Mouse (Mus musculus) neural tube, embryonic 12.5 days (tissue): Measurements from ENCODE around the gene Gstt1. TPM values are rescaled to one million over a fixed set of nuclear protein-coding genes. Genes with fewer than 3 reads are reported as not detected.
"Not testable (repeated sequence)": the region's sequence is repeated elsewhere in the genome, so short reads cannot be mapped to it uniquely, and the experiment has no call there.

ENCODE experiments used
- ATAC-seq: fragments of 200-750 bp; cut with Nextera tagmentation; 2 replicates; pipeline ENCODE4 v1.8.0; 2017; ENCODE audit warnings: low read depth, mild to moderate bottlenecking, moderate TSS enrichment, moderate library complexity; ENCODE audit not compliant: low FRiP score
- H3K27ac ChIP-seq: fragments of 300-500 bp; sonication (generic); 2 replicates; pipeline ENCODE4 v1.5.1; 2016
- H3K27me3 ChIP-seq: fragments of 300-500 bp; sonication (generic); replicated peaks from 2 replicates; pipeline ENCODE4 v1.6.1; 2016; ENCODE audit warnings: mild to moderate bottlenecking
- H3K36me3 ChIP-seq: fragments of 300-500 bp; sonication (generic); 2 replicates; pipeline ENCODE4 v1.6.1; 2016; ENCODE audit warnings: mild to moderate bottlenecking
- H3K4me1 ChIP-seq: fragments of 300-500 bp; sonication (generic); 2 replicates; pipeline ENCODE4 v1.6.1; 2016
- H3K4me2 ChIP-seq: fragments of 300-500 bp; sonication (generic); replicated peaks from 2 replicates; pipeline ENCODE4 v1.6.1; 2016; ENCODE audit warnings: mild to moderate bottlenecking
- H3K4me3 ChIP-seq: fragments of 300-500 bp; sonication (generic); 2 replicates; pipeline ENCODE4 v1.5.1; 2016
- H3K9ac ChIP-seq: fragments of 300-500 bp; sonication (generic); 2 replicates; pipeline ENCODE4 v1.6.1; 2016; ENCODE audit warnings: mild to moderate bottlenecking
- H3K9me3 ChIP-seq: fragments of 300-500 bp; sonication (generic); 2 replicates; pipeline ENCODE4 v1.6.1; 2016; ENCODE audit warnings: mild to moderate bottlenecking
- WGBS: fragments of 180-500 bp; shearing (Covaris S2); methylation state at CpG from one replicate; pipeline ENCODE4 v1.1.7; 2016; 5-methylcytosine and 5-hydroxymethylcytosine counted together
- polyA plus RNA-seq: library from polyadenylated mRNA; unstranded; fragments of >200 nt; fragmentation: Nextera tagmentation; extraction: Ambion mirVana; gene quantifications from 2 replicates; pipeline ENCODE4 v1.2.1, GENCODE M21; 2016

The Gstt1 gene
- polyA plus RNA-seq = 2.1 and 4.2 TPM in 2 replicates

GRCm38 (mm10) chr10:75798176-75798696, at the start of gene Gstt1:
Gene Gstt1, minus strand, starts transcription at chr10:75798584.
- no peak within 1 kb of the TSS for H3K27ac ChIP-seq
- 2% methylated on average over 18 of the region's 18 CpGs for WGBS
- ATAC-seq = 0 out of 2 replicates have a peak, but pooled peaks have one; percentile 29

GRCm38 (mm10) chr10:75845306-75845930, 47.0 kb upstream of the Gstt1 start:
- no peak for ATAC-seq
- Histone ChIP-seq H3K27ac (no peak overlapping the region), H3K4me1 (0 out of 2 replicates have a peak, but pooled peaks cover 4% of the 10 kb centered on the region), H3K36me3 (no peaks in the 10 kb centered on the region), H3K4me3 (no peak overlapping the region), H3K4me2 (no peak overlapping the region), H3K27me3 (no peaks in the 10 kb centered on the region), H3K9me3 (no peaks in the 10 kb centered on the region), H3K9ac (no peak overlapping the region)
- 85% methylated on average over 6 of the region's 6 CpGs for WGBS

More at GRCm38 (mm10) chr10:75798176-75798696, at the start of gene Gstt1:
- H3K4me2 ChIP-seq = peak within 1 kb of the TSS; percentile 77
- H3K9me3 ChIP-seq = no peaks in the 10 kb centered on the region
- H3K27me3 ChIP-seq = 0 out of 2 replicates have a peak, but pooled peaks cover 6% of the 10 kb centered on the region
- H3K9ac ChIP-seq = peak within 1 kb of the TSS; percentile 45
- H3K36me3 ChIP-seq = no peaks in the 10 kb centered on the region
- peaks cover 17% of the 10 kb centered on the region for H3K4me1 ChIP-seq
- H3K4me3 ChIP-seq = peak within 1 kb of the TSS; percentile 39

GRCm38 (mm10) chr10:75844800-75845199, 46.4 kb upstream of the Gstt1 start:
- H3K9me3 ChIP-seq = no peaks in the 10 kb centered on the region
- H3K27me3 ChIP-seq = no peaks in the 10 kb centered on the region
- no peak overlapping the region for H3K4me3 ChIP-seq
- ATAC-seq = no peak
- H3K9ac ChIP-seq = no peak overlapping the region
- H3K27ac ChIP-seq = no peak overlapping the region
- H3K4me1 ChIP-seq = no peaks in the 10 kb centered on the region
- 73% methylated on average over 1 of the region's 1 CpGs for WGBS
- H3K36me3 ChIP-seq = no peaks in the 10 kb centered on the region
- H3K4me2 ChIP-seq = no peak overlapping the region

GRCm38 (mm10) chr10:75843898-75844297, 45.5 kb upstream of the Gstt1 start:
- 82% methylated on average over 6 of the region's 6 CpGs for WGBS
- H3K9me3 ChIP-seq, H3K27ac ChIP-seq, H3K27me3 ChIP-seq, H3K4me1 ChIP-seq, H3K36me3 ChIP-seq, H3K4me2 ChIP-seq, H3K4me3 ChIP-seq, ATAC-seq, H3K9ac ChIP-seq: not testable (repeated sequence)

- no peak overlapping the region for H3K27ac ChIP-seq
- no peaks in the 10 kb centered on the region for H3K36me3 ChIP-seq
- H3K9me3 ChIP-seq = no peaks in the 10 kb centered on the region
- no peak overlapping the region for H3K4me3 ChIP-seq
- ATAC-seq = no peak
- 87% methylated on average over 10 of the region's 10 CpGs for WGBS
- H3K4me2 ChIP-seq = no peak overlapping the region
- H3K27me3 ChIP-seq = peaks cover 7% of the 10 kb centered on the region
- H3K4me1 ChIP-seq = peaks cover 15% of the 10 kb centered on the region
- no peak overlapping the region for H3K9ac ChIP-seq
Observed at GRCm38 (mm10) chr10:75839092-75839491, 40.7 kb upstream of the Gstt1 start.

- under 1% methylated on average over 21 of the region's 21 CpGs for WGBS
- Histone ChIP-seq H3K4me3 (peak within 1 kb of the TSS; percentile 38), H3K4me1 (peaks cover 19% of the 10 kb centered on the region), H3K9ac (peak within 1 kb of the TSS; percentile 51), H3K36me3 (no peaks in the 10 kb centered on the region), H3K9me3 (no peaks in the 10 kb centered on the region), H3K27me3 (peaks cover 23% of the 10 kb centered on the region), H3K4me2 (peak within 1 kb of the TSS; percentile 64), H3K27ac (0 out of 2 replicates have a peak within 1 kb of the TSS, but pooled peaks have one; percentile 13)
- peak; percentile 92 for ATAC-seq
Observed at GRCm38 (mm10) chr10:75837248-75837759, 38.9 kb upstream of the Gstt1 start, which contains the start of gene Gstt2. Gene Gstt2, minus strand, starts transcription at chr10:75837424.

- peaks cover 23% of the 10 kb centered on the region for H3K27me3 ChIP-seq
- no peak overlapping the region for H3K9ac ChIP-seq
- H3K4me1 ChIP-seq = peaks cover 19% of the 10 kb centered on the region
- no peaks in the 10 kb centered on the region for H3K9me3 ChIP-seq
- peak overlapping the region; percentile 64 for H3K4me2 ChIP-seq
- WGBS = 26% methylated on average over 8 of the region's 10 CpGs
- no peak overlapping the region for H3K27ac ChIP-seq
- no peak for ATAC-seq
- H3K36me3 ChIP-seq = no peaks in the 10 kb centered on the region
- H3K4me3 ChIP-seq = no peak overlapping the region
Observed at GRCm38 (mm10) chr10:75835761-75836531, 37.6 kb upstream of the Gstt1 start.

- Histone ChIP-seq H3K4me3 (no peak overlapping the region), H3K27ac (no peak overlapping the region), H3K36me3 (no peaks in the 10 kb centered on the region), H3K9ac (0 out of 2 replicates have a peak overlapping the region, but pooled peaks have one; percentile 8), H3K4me1 (peaks cover 19% of the 10 kb centered on the region), H3K27me3 (peaks cover 23% of the 10 kb centered on the region), H3K4me2 (peak overlapping the region; percentile 64), H3K9me3 (no peaks in the 10 kb centered on the region)
- no peak for ATAC-seq
- WGBS = 3% methylated on average over 10 of the region's 10 CpGs
Observed at GRCm38 (mm10) chr10:75835307-75835706, 36.9 kb upstream of the Gstt1 start.

- no peak overlapping the region for H3K27ac ChIP-seq
- H3K9me3 ChIP-seq = no peaks in the 10 kb centered on the region
- no peak overlapping the region for H3K9ac ChIP-seq
- peak overlapping the region; percentile 63 for H3K4me2 ChIP-seq
- H3K4me3 ChIP-seq = peak overlapping the region; percentile 33
- peaks cover 23% of the 10 kb centered on the region for H3K27me3 ChIP-seq
- peaks cover 19% of the 10 kb centered on the region for H3K4me1 ChIP-seq
- H3K36me3 ChIP-seq = no peaks in the 10 kb centered on the region
- ATAC-seq = no peak
- 19% methylated on average over 9 of the region's 9 CpGs for WGBS
Observed at GRCm38 (mm10) chr10:75834721-75835120, 36.3 kb upstream of the Gstt1 start.

- peaks cover 19% of the 10 kb centered on the region for H3K4me1 ChIP-seq
- peak overlapping the region; percentile 33 for H3K4me3 ChIP-seq
- H3K9me3 ChIP-seq = no peaks in the 10 kb centered on the region
- 3% methylated on average over 21 of the region's 21 CpGs for WGBS
- peak overlapping the region; percentile 63 for H3K4me2 ChIP-seq
- H3K27me3 ChIP-seq = peaks cover 23% of the 10 kb centered on the region
- H3K36me3 ChIP-seq = no peaks in the 10 kb centered on the region
- ATAC-seq = no peak
- no peak overlapping the region for H3K27ac ChIP-seq
- H3K9ac ChIP-seq = no peak overlapping the region
Observed at GRCm38 (mm10) chr10:75834250-75834649, 35.9 kb upstream of the Gstt1 start.

- ATAC-seq = no peak
- Histone ChIP-seq H3K4me1 (peaks cover 19% of the 10 kb centered on the region), H3K4me3 (peak overlapping the region; percentile 33), H3K4me2 (peak overlapping the region; percentile 63), H3K9me3 (no peaks in the 10 kb centered on the region), H3K27ac (no peak overlapping the region), H3K36me3 (no peaks in the 10 kb centered on the region), H3K27me3 (peaks cover 23% of the 10 kb centered on the region), H3K9ac (no peak overlapping the region)
- WGBS = 18% methylated on average over 21 of the region's 21 CpGs
Observed at GRCm38 (mm10) chr10:75833456-75834080, 35.2 kb upstream of the Gstt1 start.
